Mouse (Mus musculus) right cerebral cortex, postnatal 25 days (tissue): ENCODE measurements around the gene Tas2r124.

Source experiments
- DNase-seq: peaks from one replicate; pipeline ENCODE4 v3.0.0; 2022

The Tas2r124 gene

GRCm38 (mm10) chr6:132754430-132754829, at the start of gene Tas2r124:
Gene Tas2r124, plus strand, starts transcription at chr6:132754730.
- DNase-seq: no peak

GRCm38 (mm10) chr6:132711828-132712227, 42.7 kb upstream of the Tas2r124 start, which contains the start of gene Tas2r122:
Gene Tas2r122, minus strand, starts transcription at chr6:132711928.
- DNase-seq: no peak

DNA sequence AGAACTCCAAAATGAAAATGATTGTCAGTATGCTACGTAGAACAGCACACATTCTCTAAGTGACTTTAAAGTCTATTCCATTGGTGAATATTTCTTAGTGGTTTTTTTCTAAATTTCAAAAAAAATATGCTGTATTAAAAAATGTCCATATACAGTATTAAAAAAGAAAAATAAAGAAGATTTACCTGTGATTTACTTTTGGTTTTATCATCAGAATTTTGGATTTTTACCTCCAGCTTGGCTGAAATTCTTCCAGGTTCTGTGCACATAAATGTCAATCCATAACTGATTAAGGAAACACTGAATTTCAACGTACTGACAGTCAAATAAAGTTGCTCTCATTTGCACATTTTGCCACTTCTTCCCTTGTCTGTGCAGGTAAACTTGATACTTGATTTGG, 16.6 kb upstream of the Tas2r124 start, which contains the start of gene Tas2r115:
Tas2r115 (minus strand) TSS at position 101 of the 400 bp plus-strand sequence.
- no peak for DNase-seq

DNA sequence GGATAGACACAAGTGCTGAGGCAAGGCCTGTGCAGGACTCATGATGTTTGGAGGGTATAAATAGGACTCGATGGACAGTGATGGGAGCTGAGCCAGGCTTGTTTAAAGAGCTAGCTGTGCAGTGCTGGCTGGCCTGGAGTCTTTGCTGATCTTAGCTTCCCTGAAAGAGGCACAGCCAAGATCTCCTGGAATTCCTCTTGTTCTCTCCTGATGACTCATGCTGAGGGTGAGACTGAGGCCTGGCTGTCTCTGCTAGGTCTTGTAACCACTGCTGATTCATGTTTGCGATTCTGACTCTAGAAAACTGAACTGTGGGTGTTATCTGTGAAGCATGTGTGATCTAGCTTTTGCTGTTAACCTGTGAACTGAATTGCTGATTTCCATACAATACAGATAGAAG, 4.3 kb upstream of the Tas2r124 start:
- no peak for DNase-seq

GRCm38 (mm10) chr6:132761831-132762230, 7.3 kb downstream of the Tas2r124 start, which contains the start of gene Tas2r102:
Gene Tas2r102, plus strand, starts transcription at chr6:132762131.
- no peak for DNase-seq

DNA sequence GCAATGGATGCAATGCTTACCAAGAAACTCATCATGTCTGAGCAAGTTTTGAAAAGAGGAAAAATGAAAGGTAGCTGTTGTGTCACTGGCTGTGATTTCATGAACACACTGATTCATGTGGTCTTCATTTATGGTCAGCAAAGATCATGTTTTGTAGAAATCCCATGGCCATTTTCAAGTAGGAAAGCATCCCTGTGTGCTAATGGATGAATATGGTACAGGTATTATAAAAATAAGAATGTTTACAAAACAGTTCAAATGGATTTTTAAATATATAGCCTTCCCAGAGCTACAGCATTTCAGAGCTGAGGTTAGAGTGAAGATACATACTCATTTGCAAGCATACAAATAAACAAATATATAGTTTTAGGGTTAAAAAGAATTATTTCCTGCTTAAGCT, 23.5 kb downstream of the Tas2r124 start, which contains the start of gene Tas2r136:
Tas2r136 (minus strand) TSS at position 101 of the 400 bp plus-strand sequence.
- no peak for DNase-seq

- DNase-seq: no peak
Measured at GRCm38 (mm10) chr6:132795393-132795792, 40.9 kb downstream of the Tas2r124 start.

- no peak for DNase-seq
Measured at GRCm38 (mm10) chr6:132802518-132802917, 48.0 kb downstream of the Tas2r124 start, which contains the start of gene Tas2r117. Gene Tas2r117, plus strand, starts transcription at chr6:132802818.
